Comparison of ENCODE assay signal across 16 mouse cellular contexts in genomic region chr1:51893521-51894355, GRCm38 (mm10). TPM values are rescaled to one million over a fixed set of nuclear protein-coding genes. Genes with fewer than 3 reads are reported as not detected.
DNase-seq lines count a peak whose midpoint lies in the region; ATAC-seq and TF ChIP-seq lines count a peak whose summit lies in the region.
"Had no signal": no experiment of that assay in that cellular context is flagged by ENCODE, and none has a peak within 500 bp of the region (broad histone marks: within the 10 kb centered on the region; RNA-seq: fewer than 3 reads in every experiment).

No protein-coding gene starts in this region.

- TF ChIP-seq EP300 in liver, postnatal 0 days (IDR thresholded peaks at IDR 0.05; ENCODE audit: low read depth), result no peak
- no peak for TF ChIP-seq EP300 in heart, postnatal 0 days (IDR thresholded peaks at IDR 0.05; ENCODE audit: low read depth)

- TF ChIP-seq CTCF in liver, postnatal 0 days (IDR thresholded peaks at IDR 0.05; ENCODE audit: low read depth), result no peak
- no peak for TF ChIP-seq CTCF in heart, postnatal 0 days (IDR thresholded peaks at IDR 0.05; ENCODE audit: low read depth)

- H3K36me3 ChIP-seq in liver, postnatal 0 days (replicated peaks; ENCODE audit: insufficient read depth, low read length), result no peaks in the 10 kb centered on the region
- no peaks in the 10 kb centered on the region for H3K36me3 ChIP-seq in heart, postnatal 0 days (replicated peaks; ENCODE audit: control insufficient read depth, insufficient read depth, low read length)
- no peaks in the 10 kb centered on the region for H3K36me3 ChIP-seq in limb, embryonic 13.5 days
- H3K36me3 ChIP-seq in intestine, embryonic 15.5 days, result no peaks in the 10 kb centered on the region
- H3K36me3 ChIP-seq: forebrain, embryonic 15.5 days; hindbrain, embryonic 13.5 days had no signal

- 0 out of 2 replicates have a peak overlapping the region, but pooled peaks have one; percentile 26 for H3K27ac ChIP-seq in liver, postnatal 0 days (ENCODE audit: low read depth)
- H3K27ac ChIP-seq in heart, postnatal 0 days (ENCODE audit: low read depth), result peak overlapping the region; percentile 32
- H3K27ac ChIP-seq in limb, embryonic 13.5 days, result peak overlapping the region; percentile 72; the same call in 1 of the 2 replicates
- no peak overlapping the region for H3K27ac ChIP-seq in intestine, embryonic 15.5 days
- H3K27ac ChIP-seq: forebrain, embryonic 15.5 days; hindbrain, embryonic 13.5 days; layer of hippocampus, adult 2 months had no signal

- DNase-seq in liver, postnatal 0 days, result no peak
- DNase-seq in liver (no peak), adipocyte (ENCODE audit: low spot score) (no peak)
- no peak for DNase-seq in heart, postnatal 0 days (ENCODE audit: low spot score)
- DNase-seq: adrenal gland, adult 2 months; cerebellum, postnatal 36 days; gastrocnemius, postnatal 10 days; thymus, postnatal 4 days had no signal

- ATAC-seq in liver, postnatal 0 days, result no peak
- no peak; the same call in 1 of the 2 replicates for ATAC-seq in heart, postnatal 0 days (ENCODE audit: insufficient read depth, low read depth)
- peak; percentile 87 for ATAC-seq in limb, embryonic 13.5 days (ENCODE audit: low FRiP score, low read depth)
- no peak for ATAC-seq in CD4-positive, CD25-positive, alpha-beta regulatory T cell, adult 4 months
- ATAC-seq in intestine, embryonic 15.5 days, result no peak
- ATAC-seq: forebrain, embryonic 15.5 days; Patski had no signal

- peak overlapping the region; percentile 40 for H3K4me2 ChIP-seq in liver, postnatal 0 days (ENCODE audit: low read depth, low read length)
- peak overlapping the region; percentile 12; the same call in 1 of the 2 replicates for H3K4me2 ChIP-seq in heart, postnatal 0 days (ENCODE audit: low read depth, low read length)
- H3K4me2 ChIP-seq in limb, embryonic 13.5 days (replicated peaks), result peak overlapping the region; percentile 40
- no peak overlapping the region for H3K4me2 ChIP-seq in intestine, embryonic 15.5 days (replicated peaks)
- H3K4me2 ChIP-seq: forebrain, embryonic 15.5 days; hindbrain, embryonic 13.5 days had no signal

- no peak overlapping the region for H3K9ac ChIP-seq in liver, postnatal 0 days (replicated peaks)
- no peak overlapping the region for H3K9ac ChIP-seq in heart, postnatal 0 days (replicated peaks; ENCODE audit: low read depth, low read length)
- no peak overlapping the region for H3K9ac ChIP-seq in limb, embryonic 13.5 days
- H3K9ac ChIP-seq in intestine, embryonic 15.5 days, result no peak overlapping the region
- H3K9ac ChIP-seq: forebrain, embryonic 15.5 days; hindbrain, embryonic 13.5 days had no signal

- peaks cover 24% of the 10 kb centered on the region for H3K4me1 ChIP-seq in liver, postnatal 0 days (ENCODE audit: insufficient read depth)
- peaks cover 13% of the 10 kb centered on the region for H3K4me1 ChIP-seq in heart, postnatal 0 days (ENCODE audit: control insufficient read depth, insufficient read depth)
- peaks cover 72% of the 10 kb centered on the region for H3K4me1 ChIP-seq in limb, embryonic 13.5 days
- H3K4me1 ChIP-seq in intestine, embryonic 15.5 days (replicated peaks), result peaks cover 23% of the 10 kb centered on the region

- no peak overlapping the region for H3K4me3 ChIP-seq in liver, postnatal 0 days (ENCODE audit: low read depth, low read length)
- no peak overlapping the region for H3K4me3 ChIP-seq in heart, postnatal 0 days (ENCODE audit: low read depth, low read length)
- no peak overlapping the region for H3K4me3 ChIP-seq in limb, embryonic 13.5 days
- no peak overlapping the region for H3K4me3 ChIP-seq in intestine, embryonic 15.5 days (replicated peaks)
- H3K4me3 ChIP-seq: forebrain, embryonic 15.5 days; hindbrain, embryonic 13.5 days; layer of hippocampus, adult 2 months had no signal

- WGBS in liver, postnatal 0 days (ENCODE audit: insufficient replicate concordance), result 49% methylated on average over 16 of the region's 16 CpGs
- WGBS in heart, postnatal 0 days, result 49% methylated on average over 16 of the region's 16 CpGs
- WGBS in limb, embryonic 13.5 days, result 37% methylated on average over 16 of the region's 16 CpGs
- 55% methylated on average over 16 of the region's 16 CpGs for WGBS in intestine, embryonic 15.5 days

- no peaks in the 10 kb centered on the region for H3K9me3 ChIP-seq in liver, postnatal 0 days (ENCODE audit: low read length)
- H3K9me3 ChIP-seq in heart, postnatal 0 days (replicated peaks; ENCODE audit: control insufficient read depth, low read length), result no peaks in the 10 kb centered on the region
- no peaks in the 10 kb centered on the region for H3K9me3 ChIP-seq in limb, embryonic 13.5 days
- no peaks in the 10 kb centered on the region for H3K9me3 ChIP-seq in intestine, embryonic 15.5 days
- H3K9me3 ChIP-seq: forebrain, embryonic 15.5 days; hindbrain, embryonic 13.5 days had no signal

- H3K27me3 ChIP-seq in liver, postnatal 0 days (ENCODE audit: insufficient read depth, low read length), result no peaks in the 10 kb centered on the region
- H3K27me3 ChIP-seq in heart, postnatal 0 days (ENCODE audit: control insufficient read depth, insufficient read depth, low read length), result no peaks in the 10 kb centered on the region
- no peaks in the 10 kb centered on the region for H3K27me3 ChIP-seq in limb, embryonic 13.5 days
- no peaks in the 10 kb centered on the region for H3K27me3 ChIP-seq in intestine, embryonic 15.5 days (replicated peaks)
- H3K27me3 ChIP-seq: CH12.LX; forebrain, embryonic 15.5 days; hindbrain, embryonic 13.5 days; Patski had no signal

RNA-seq across cellular contexts. Expression of gene Myo1b, which starts 22.1 kb away (rescaled TPM):
- polyA plus RNA-seq in liver, postnatal 0 days (2015; fragmentation: Nextera tagmentation; extraction: Ambion mirVana), result 10.7 and 12.6 TPM in 2 replicates
- total RNA-seq in heart, postnatal 0 days (2014; rRNA removed; ENCODE audit: low replicate concordance), result 12.6 and 14.0 TPM in 2 replicates
- 22.8 and 24.3 TPM in 2 replicates for polyA plus RNA-seq in heart, postnatal 0 days (2015; fragmentation: Nextera tagmentation; extraction: Ambion mirVana)
- polyA plus RNA-seq in limb, embryonic 13.5 days (2015; fragmentation: Nextera tagmentation; extraction: Ambion mirVana), result 104 and 106 TPM in 2 replicates
- polyA plus RNA-seq in CD4-positive, CD25-positive, alpha-beta regulatory T cell, adult 4 months (2017; shearing (Covaris generic)), result 1 to 10 TPM in 1 of 2 experiments, under 1 TPM in 1; 0.23 to 1.1 TPM
- 45.8 and 54.0 TPM in 2 replicates for polyA plus RNA-seq in intestine, embryonic 15.5 days (2015; fragmentation: Nextera tagmentation; extraction: Ambion mirVana)
